Mouse (Mus musculus) cerebellum, adult 2 months (tissue): ENCODE measurements around the gene Btg3.

ENCODE experiments used
- CTCF ChIP-seq: fragments of 200-500 bp; IDR thresholded peaks from 2 replicates; pipeline ENCODE4 v1.5.1; 2011; ENCODE audit warnings: low read depth, mild to moderate bottlenecking, control low read depth, low read length, moderate library complexity, borderline replicate concordance; ENCODE audit not compliant: insufficient read depth
- POLR2A ChIP-seq: fragments of 200-500 bp; IDR thresholded peaks from 2 replicates; pipeline ENCODE4 v1.6.1; 2011; ENCODE audit warnings: low read length, control low read depth, borderline replicate concordance; ENCODE audit not compliant: insufficient read depth

DNA sequence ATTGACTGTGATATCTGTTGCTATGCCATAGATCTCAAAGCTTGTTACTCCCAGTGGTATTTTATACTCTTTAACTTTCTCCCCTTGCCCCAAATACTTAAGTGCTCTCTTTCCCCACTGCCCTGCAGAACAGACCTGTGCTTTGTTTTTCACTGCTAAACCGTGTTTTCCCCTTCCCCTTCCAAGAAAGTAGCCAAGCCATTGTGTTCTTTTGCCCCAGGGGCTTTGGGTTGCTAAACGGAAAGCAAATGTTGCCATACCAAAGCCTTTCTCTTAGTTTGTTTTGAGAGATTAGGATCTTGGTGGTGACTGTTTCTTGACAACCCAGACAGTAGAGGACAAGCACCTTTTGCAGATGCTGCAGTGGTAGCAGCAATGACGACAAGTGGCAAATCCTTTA lies 39.5 kb upstream of the Btg3 start:
- TF ChIP-seq POLR2A: no peak
- TF ChIP-seq CTCF: no peak
